Mouse (Mus musculus): Measurements from ENCODE around the gene Astn2. TPM values are rescaled to one million over a fixed set of nuclear protein-coding genes. Genes with fewer than 3 reads are reported as not detected.

Gene Astn2
- polyA plus RNA-seq, 1 experiment from 2014 or later = 0.57 TPM

- WGBS = 91% methylated on average over 2 of the region's 2 CpGs
- no peak overlapping the region for H3K4me3 ChIP-seq (ENCODE audit: low read depth, low read length)
These were observed 308.3 kb downstream of the Astn2 start for GRCm38 (mm10) chr4:66096104-66096503.

GRCm38 (mm10) chr4:66057161-66057560 is 347.2 kb downstream of the Astn2 start:
- H3K4me3 ChIP-seq (ENCODE audit: low read depth, low read length) = no peak overlapping the region
- no peak for ATAC-seq (ENCODE audit: low FRiP score)
- no peak overlapping the region for H3K27ac ChIP-seq (ENCODE audit: low read depth, low read length)
- H3K36me3 ChIP-seq (ENCODE audit: control insufficient read depth, insufficient read depth, low read length) = no peaks in the 10 kb centered on the region
- H3K4me1 ChIP-seq (ENCODE audit: control insufficient read depth, insufficient read depth, low read length) = no peaks in the 10 kb centered on the region
- no peak overlapping the region for H3K4me2 ChIP-seq
- no peaks in the 10 kb centered on the region for H3K9me3 ChIP-seq (ENCODE audit: control insufficient read depth, low read length)
- H3K27me3 ChIP-seq (ENCODE audit: control insufficient read depth, insufficient read depth, low read length) = no peaks in the 10 kb centered on the region
- DNase-seq (ENCODE audit: low spot score, missing footprints) = no peak
- no peak overlapping the region for H3K9ac ChIP-seq (ENCODE audit: low read length)

More at GRCm38 (mm10) chr4:66096104-66096503, 308.3 kb downstream of the Astn2 start:
- Histone ChIP-seq H3K36me3 (ENCODE audit: control insufficient read depth, insufficient read depth, low read length) (no peaks in the 10 kb centered on the region), H3K27me3 (ENCODE audit: control insufficient read depth, insufficient read depth, low read length) (no peaks in the 10 kb centered on the region), H3K27ac (ENCODE audit: low read depth, low read length) (no peak overlapping the region), H3K4me2 (no peak overlapping the region), H3K4me1 (ENCODE audit: control insufficient read depth, insufficient read depth, low read length) (no peaks in the 10 kb centered on the region), H3K9me3 (ENCODE audit: control insufficient read depth, low read length) (no peaks in the 10 kb centered on the region), H3K9ac (ENCODE audit: low read length) (no peak overlapping the region)
- DNase-seq (ENCODE audit: low spot score, missing footprints) = no peak
- ATAC-seq (ENCODE audit: low FRiP score) = no peak

- H3K36me3 ChIP-seq (ENCODE audit: control insufficient read depth, insufficient read depth, low read length) = no peaks in the 10 kb centered on the region
- no peak for DNase-seq (ENCODE audit: low spot score, missing footprints)
- no peak overlapping the region for H3K4me3 ChIP-seq (ENCODE audit: low read depth, low read length)
- H3K9me3 ChIP-seq (ENCODE audit: control insufficient read depth, low read length) = no peaks in the 10 kb centered on the region
- H3K4me1 ChIP-seq (ENCODE audit: control insufficient read depth, insufficient read depth, low read length) = no peaks in the 10 kb centered on the region
- no peak overlapping the region for H3K4me2 ChIP-seq
- WGBS = 91% methylated on average over 4 of the region's 4 CpGs
- no peaks in the 10 kb centered on the region for H3K27me3 ChIP-seq (ENCODE audit: control insufficient read depth, insufficient read depth, low read length)
- ATAC-seq (ENCODE audit: low FRiP score) = no peak
- no peak overlapping the region for H3K9ac ChIP-seq (ENCODE audit: low read length)
- no peak overlapping the region for H3K27ac ChIP-seq (ENCODE audit: low read depth, low read length)
These were observed 348.7 kb downstream of the Astn2 start for GRCm38 (mm10) chr4:66055690-66056089.

- H3K4me1 ChIP-seq (ENCODE audit: control insufficient read depth, insufficient read depth, low read length) = no peaks in the 10 kb centered on the region
- 89% methylated on average over 3 of the region's 3 CpGs for WGBS
- H3K9ac ChIP-seq (ENCODE audit: low read length) = no peak overlapping the region
- no peak overlapping the region for H3K4me2 ChIP-seq
- H3K36me3 ChIP-seq (ENCODE audit: control insufficient read depth, insufficient read depth, low read length) = no peaks in the 10 kb centered on the region
- DNase-seq (ENCODE audit: low spot score, missing footprints) = no peak
- H3K4me3 ChIP-seq (ENCODE audit: low read depth, low read length) = no peak overlapping the region
- no peaks in the 10 kb centered on the region for H3K9me3 ChIP-seq (ENCODE audit: control insufficient read depth, low read length)
- no peak for ATAC-seq (ENCODE audit: low FRiP score)
- H3K27me3 ChIP-seq (ENCODE audit: control insufficient read depth, insufficient read depth, low read length) = no peaks in the 10 kb centered on the region
- H3K27ac ChIP-seq (ENCODE audit: low read depth, low read length) = no peak overlapping the region
These were observed 361.3 kb downstream of the Astn2 start for GRCm38 (mm10) chr4:66043014-66043672.

GRCm38 (mm10) chr4:66033826-66034225 is 370.6 kb downstream of the Astn2 start:
- Histone ChIP-seq H3K27me3 (ENCODE audit: control insufficient read depth, insufficient read depth, low read length) (no peaks in the 10 kb centered on the region), H3K4me3 (ENCODE audit: low read depth, low read length) (no peak overlapping the region), H3K4me1 (ENCODE audit: control insufficient read depth, insufficient read depth, low read length) (no peaks in the 10 kb centered on the region), H3K27ac (ENCODE audit: low read depth, low read length) (no peak overlapping the region), H3K9ac (ENCODE audit: low read length) (no peak overlapping the region), H3K9me3 (ENCODE audit: control insufficient read depth, low read length) (no peaks in the 10 kb centered on the region), H3K4me2 (no peak overlapping the region), H3K36me3 (ENCODE audit: control insufficient read depth, insufficient read depth, low read length) (no peaks in the 10 kb centered on the region)
- DNase-seq (ENCODE audit: low spot score, missing footprints) (no peak), ATAC-seq (ENCODE audit: low FRiP score) (no peak)
- WGBS = 69% methylated on average over 3 of the region's 3 CpGs

GRCm38 (mm10) chr4:66031320-66031870 is 373.0 kb downstream of the Astn2 start:
- Histone ChIP-seq H3K27me3 (ENCODE audit: control insufficient read depth, insufficient read depth, low read length) (no peaks in the 10 kb centered on the region), H3K4me3 (ENCODE audit: low read depth, low read length) (no peak overlapping the region), H3K9ac (ENCODE audit: low read length) (no peak overlapping the region), H3K4me2 (no peak overlapping the region), H3K9me3 (ENCODE audit: control insufficient read depth, low read length) (no peaks in the 10 kb centered on the region), H3K27ac (ENCODE audit: low read depth, low read length) (no peak overlapping the region), H3K36me3 (ENCODE audit: control insufficient read depth, insufficient read depth, low read length) (no peaks in the 10 kb centered on the region), H3K4me1 (ENCODE audit: control insufficient read depth, insufficient read depth, low read length) (no peaks in the 10 kb centered on the region)
- ATAC-seq (ENCODE audit: low FRiP score) = peak; percentile 52; the same call in 1 of the 2 replicates
- no peak for DNase-seq (ENCODE audit: low spot score, missing footprints)
- 79% methylated on average over 9 of the region's 9 CpGs for WGBS

GRCm38 (mm10) chr4:66029901-66030300 is 374.5 kb downstream of the Astn2 start:
- H3K4me3 ChIP-seq (ENCODE audit: low read depth, low read length) = no peak overlapping the region
- H3K4me2 ChIP-seq = no peak overlapping the region
- H3K4me1 ChIP-seq (ENCODE audit: control insufficient read depth, insufficient read depth, low read length) = no peaks in the 10 kb centered on the region
- no peaks in the 10 kb centered on the region for H3K27me3 ChIP-seq (ENCODE audit: control insufficient read depth, insufficient read depth, low read length)
- DNase-seq (ENCODE audit: low spot score, missing footprints) (no peak), ATAC-seq (ENCODE audit: low FRiP score) (no peak)
- no peaks in the 10 kb centered on the region for H3K36me3 ChIP-seq (ENCODE audit: control insufficient read depth, insufficient read depth, low read length)
- no peak overlapping the region for H3K9ac ChIP-seq (ENCODE audit: low read length)
- H3K9me3 ChIP-seq (ENCODE audit: control insufficient read depth, low read length) = no peaks in the 10 kb centered on the region
- H3K27ac ChIP-seq (ENCODE audit: low read depth, low read length) = no peak overlapping the region
- WGBS = 76% methylated on average over 4 of the region's 4 CpGs

GRCm38 (mm10) chr4:66027866-66028265 is 376.5 kb downstream of the Astn2 start:
- DNase-seq (ENCODE audit: low spot score, missing footprints) = no peak
- Histone ChIP-seq H3K36me3 (ENCODE audit: control insufficient read depth, insufficient read depth, low read length) (no peaks in the 10 kb centered on the region), H3K4me3 (ENCODE audit: low read depth, low read length) (no peak overlapping the region), H3K9ac (ENCODE audit: low read length) (no peak overlapping the region), H3K27me3 (ENCODE audit: control insufficient read depth, insufficient read depth, low read length) (no peaks in the 10 kb centered on the region), H3K9me3 (ENCODE audit: control insufficient read depth, low read length) (no peaks in the 10 kb centered on the region), H3K4me1 (ENCODE audit: control insufficient read depth, insufficient read depth, low read length) (no peaks in the 10 kb centered on the region), H3K4me2 (no peak overlapping the region), H3K27ac (ENCODE audit: low read depth, low read length) (no peak overlapping the region)
- no peak for ATAC-seq (ENCODE audit: low FRiP score)
- WGBS = 75% methylated on average over 1 of the region's 1 CpGs

GRCm38 (mm10) chr4:66025393-66026062 is 378.9 kb downstream of the Astn2 start:
- peak; percentile 65 for ATAC-seq (ENCODE audit: low FRiP score)
- Histone ChIP-seq H3K4me3 (ENCODE audit: low read depth, low read length) (no peak overlapping the region), H3K27ac (ENCODE audit: low read depth, low read length) (no peak overlapping the region), H3K27me3 (ENCODE audit: control insufficient read depth, insufficient read depth, low read length) (no peaks in the 10 kb centered on the region), H3K36me3 (ENCODE audit: control insufficient read depth, insufficient read depth, low read length) (no peaks in the 10 kb centered on the region), H3K4me1 (ENCODE audit: control insufficient read depth, insufficient read depth, low read length) (no peaks in the 10 kb centered on the region), H3K9ac (ENCODE audit: low read length) (no peak overlapping the region), H3K9me3 (ENCODE audit: control insufficient read depth, low read length) (no peaks in the 10 kb centered on the region), H3K4me2 (no peak overlapping the region)
- DNase-seq (ENCODE audit: low spot score, missing footprints) = peak; percentile 87
- 29% methylated on average over 8 of the region's 8 CpGs for WGBS

All from midbrain, embryonic 11.5 days (tissue).